Mouse (Mus musculus) kidney, embryonic 15.5 days (tissue): ENCODE measurements around the gene Cul7. TPM values are rescaled to one million over a fixed set of nuclear protein-coding genes. Genes with fewer than 3 reads are reported as not detected.
A peak's percentile ranks its signal among the peaks of the same experiment; 100 is the strongest.

Experiments
- ATAC-seq: fragments of 200-750 bp; cut with Nextera tagmentation; replicated peaks from 2 replicates; pipeline ENCODE4 v1.8.0; 2017; ENCODE audit warnings: moderate TSS enrichment; ENCODE audit not compliant: low FRiP score
- H3K27ac ChIP-seq: fragments of 300-500 bp; sonication (generic); 2 replicates; pipeline ENCODE4 v1.5.1; 2015; ENCODE audit warnings: mild to moderate bottlenecking, inconsistent platforms
- H3K27me3 ChIP-seq: fragments of 300-500 bp; sonication (generic); 2 replicates; pipeline ENCODE4 v1.6.1; 2015; ENCODE audit warnings: inconsistent platforms
- H3K36me3 ChIP-seq: fragments of 300-500 bp; sonication (generic); 2 replicates; pipeline ENCODE4 v1.6.1; 2015; ENCODE audit warnings: inconsistent platforms
- H3K4me1 ChIP-seq: fragments of 300-500 bp; sonication (generic); 2 replicates; pipeline ENCODE4 v1.6.1; 2015; ENCODE audit warnings: inconsistent platforms
- H3K4me2 ChIP-seq: fragments of 300-500 bp; sonication (generic); 2 replicates; pipeline ENCODE4 v1.6.1; 2015; ENCODE audit warnings: moderate library complexity, mild to moderate bottlenecking, inconsistent platforms
- H3K4me3 ChIP-seq: fragments of 300-500 bp; sonication (generic); replicated peaks from 2 replicates; pipeline ENCODE4 v1.5.1; 2015; ENCODE audit warnings: mild to moderate bottlenecking, inconsistent platforms
- H3K9ac ChIP-seq: fragments of 300-500 bp; sonication (generic); 2 replicates; pipeline ENCODE4 v1.6.1; 2015; ENCODE audit warnings: mild to moderate bottlenecking, inconsistent platforms
- H3K9me3 ChIP-seq: fragments of 300-500 bp; sonication (generic); replicated peaks from 2 replicates; pipeline ENCODE4 v1.6.1; 2016; ENCODE audit warnings: inconsistent platforms
- WGBS: fragments of 180-500 bp; shearing (Covaris S2); methylation state at CpG from one replicate; pipeline ENCODE4 v1.1.7; 2015; ENCODE audit warnings: mixed read lengths; 5-methylcytosine and 5-hydroxymethylcytosine counted together
- polyA plus RNA-seq: library from polyadenylated mRNA; unstranded; fragments of >200 nt; fragmentation: Nextera tagmentation; extraction: Ambion mirVana; gene quantifications from 2 replicates; pipeline ENCODE4 v1.2.1, GENCODE M21; 2015

Cul7 gene
- polyA plus RNA-seq, 1 experiment from 2014 or later = 59.2 TPM

- peak overlapping the region; percentile 80 for H3K9ac ChIP-seq
- no peaks in the 10 kb centered on the region for H3K9me3 ChIP-seq
- WGBS = 63% methylated on average over 17 of the region's 17 CpGs
- H3K36me3 ChIP-seq = peaks cover 49% of the 10 kb centered on the region
- no peaks in the 10 kb centered on the region for H3K27me3 ChIP-seq
- no peak for ATAC-seq
- H3K27ac ChIP-seq = peak overlapping the region; percentile 98
- H3K4me3 ChIP-seq = peak overlapping the region; percentile 74
- H3K4me2 ChIP-seq = peak overlapping the region; percentile 80
- peaks cover 55% of the 10 kb centered on the region for H3K4me1 ChIP-seq
Measured at GRCm38 (mm10) chr17:46651292-46651691, 1.2 kb downstream of the Cul7 start.

- H3K36me3 ChIP-seq = peaks cover 55% of the 10 kb centered on the region
- H3K4me3 ChIP-seq = peak overlapping the region; percentile 74
- peaks cover 56% of the 10 kb centered on the region for H3K4me1 ChIP-seq
- no peaks in the 10 kb centered on the region for H3K27me3 ChIP-seq
- H3K4me2 ChIP-seq = peak overlapping the region; percentile 80
- no peak for ATAC-seq
- H3K9me3 ChIP-seq = no peaks in the 10 kb centered on the region
- 57% methylated on average over 20 of the region's 20 CpGs for WGBS
- H3K27ac ChIP-seq = peak overlapping the region; percentile 98; the same call in 1 of the 2 replicates
- H3K9ac ChIP-seq = peak overlapping the region; percentile 80
Measured at GRCm38 (mm10) chr17:46651755-46652547, 1.8 kb downstream of the Cul7 start.

- no peak for ATAC-seq
- Histone ChIP-seq H3K27me3 (no peaks in the 10 kb centered on the region), H3K9ac (no peak overlapping the region), H3K4me3 (no peak overlapping the region), H3K4me2 (no peak overlapping the region), H3K27ac (peak overlapping the region; percentile 60), H3K4me1 (peaks cover 41% of the 10 kb centered on the region), H3K9me3 (no peaks in the 10 kb centered on the region), H3K36me3 (peaks cover 84% of the 10 kb centered on the region)
- WGBS = 60% methylated on average over 6 of the region's 6 CpGs
Measured at GRCm38 (mm10) chr17:46656054-46656453, 5.9 kb downstream of the Cul7 start.

- Histone ChIP-seq H3K9me3 (no peaks in the 10 kb centered on the region), H3K36me3 (peaks cover 99% of the 10 kb centered on the region), H3K4me1 (peaks cover 6% of the 10 kb centered on the region), H3K27ac (no peak overlapping the region), H3K4me3 (no peak overlapping the region), H3K27me3 (no peaks in the 10 kb centered on the region), H3K4me2 (no peak overlapping the region), H3K9ac (no peak overlapping the region)
- no peak for ATAC-seq
- WGBS = 95% methylated on average over 9 of the region's 9 CpGs
Measured at GRCm38 (mm10) chr17:46661351-46661750, 11.2 kb downstream of the Cul7 start.

GRCm38 (mm10) chr17:46661981-46662380 is 11.8 kb downstream of the Cul7 start:
- 80% methylated on average over 12 of the region's 12 CpGs for WGBS
- ATAC-seq = no peak

GRCm38 (mm10) chr17:46662730-46663129 is 12.6 kb downstream of the Cul7 start:
- Histone ChIP-seq H3K9me3 (no peaks in the 10 kb centered on the region), H3K27me3 (no peaks in the 10 kb centered on the region), H3K36me3 (peaks cover 98% of the 10 kb centered on the region), H3K4me2 (no peak overlapping the region), H3K4me1 (no peaks in the 10 kb centered on the region), H3K27ac (no peak overlapping the region), H3K4me3 (no peak overlapping the region), H3K9ac (no peak overlapping the region)
- 74% methylated on average over 5 of the region's 5 CpGs for WGBS
- ATAC-seq = no peak

More at GRCm38 (mm10) chr17:46661981-46662380, 11.8 kb downstream of the Cul7 start:
- H3K4me2 ChIP-seq = no peak overlapping the region
- H3K9ac ChIP-seq = no peak overlapping the region
- H3K36me3 ChIP-seq = peaks cover 99% of the 10 kb centered on the region
- H3K27me3 ChIP-seq = no peaks in the 10 kb centered on the region
- no peak overlapping the region for H3K4me3 ChIP-seq
- no peak overlapping the region for H3K27ac ChIP-seq
- H3K9me3 ChIP-seq = no peaks in the 10 kb centered on the region
- peaks cover under 1% of the 10 kb centered on the region; the same call in 1 of the 2 replicates for H3K4me1 ChIP-seq

- H3K4me3 ChIP-seq = no peak overlapping the region
- peaks cover 93% of the 10 kb centered on the region for H3K36me3 ChIP-seq
- ATAC-seq = no peak
- no peaks in the 10 kb centered on the region for H3K9me3 ChIP-seq
- no peaks in the 10 kb centered on the region for H3K27me3 ChIP-seq
- H3K9ac ChIP-seq = no peak overlapping the region
- no peak overlapping the region for H3K4me2 ChIP-seq
- H3K4me1 ChIP-seq = peaks cover 3% of the 10 kb centered on the region; the same call in 1 of the 2 replicates
- WGBS = 88% methylated on average over 16 of the region's 16 CpGs
- H3K27ac ChIP-seq = no peak overlapping the region
Measured at GRCm38 (mm10) chr17:46667712-46668111, 17.6 kb downstream of the Cul7 start.

- no peak overlapping the region for H3K27ac ChIP-seq
- H3K4me2 ChIP-seq = no peak overlapping the region
- WGBS = 96% methylated on average over 10 of the region's 10 CpGs
Measured at GRCm38 (mm10) chr17:46669911-46670310, 19.8 kb downstream of the Cul7 start.

GRCm38 (mm10) chr17:46673850-46674529 is 23.9 kb downstream of the Cul7 start, which contains the start of gene Rrp36:
Rrp36 (minus strand) TSS chr17:46674352.
- peak; percentile 93 for ATAC-seq
- under 1% methylated on average over 43 of the region's 43 CpGs for WGBS
- H3K4me2 ChIP-seq = peak within 1 kb of the TSS; percentile 61
- H3K4me3 ChIP-seq = peak within 1 kb of the TSS; percentile 85
- H3K9me3 ChIP-seq = no peaks in the 10 kb centered on the region
- H3K27me3 ChIP-seq = no peaks in the 10 kb centered on the region
- peaks cover 72% of the 10 kb centered on the region for H3K36me3 ChIP-seq
- H3K4me1 ChIP-seq = peaks cover 38% of the 10 kb centered on the region
- H3K27ac ChIP-seq = peak within 1 kb of the TSS; percentile 93
- H3K9ac ChIP-seq = peak within 1 kb of the TSS; percentile 76

More at GRCm38 (mm10) chr17:46669911-46670310, 19.8 kb downstream of the Cul7 start:
- no peak for ATAC-seq
- H3K36me3 ChIP-seq = peaks cover 76% of the 10 kb centered on the region
- no peak overlapping the region for H3K4me3 ChIP-seq
- H3K9me3 ChIP-seq = no peaks in the 10 kb centered on the region
- H3K9ac ChIP-seq = no peak overlapping the region
- H3K27me3 ChIP-seq = no peaks in the 10 kb centered on the region
- H3K4me1 ChIP-seq = peaks cover 19% of the 10 kb centered on the region

- Histone ChIP-seq H3K27ac (peak overlapping the region; percentile 93), H3K27me3 (no peaks in the 10 kb centered on the region)
Measured at GRCm38 (mm10) chr17:46674530-46675283, 24.6 kb downstream of the Cul7 start.

GRCm38 (mm10) chr17:46678416-46678815 is 28.3 kb downstream of the Cul7 start, which contains the start of gene Mea1:
Mea1 (plus strand) TSS chr17:46678793.
- Histone ChIP-seq H3K36me3 (peaks cover 47% of the 10 kb centered on the region), H3K4me1 (peaks cover 48% of the 10 kb centered on the region), H3K9me3 (no peaks in the 10 kb centered on the region), H3K27ac (peak within 1 kb of the TSS; percentile 97), H3K27me3 (no peaks in the 10 kb centered on the region), H3K9ac (peak within 1 kb of the TSS; percentile 86), H3K4me3 (peak within 1 kb of the TSS; percentile 95), H3K4me2 (peak within 1 kb of the TSS; percentile 89)
- ATAC-seq = no peak
- WGBS = 68% methylated on average over 8 of the region's 9 CpGs

More at GRCm38 (mm10) chr17:46674530-46675283, 24.6 kb downstream of the Cul7 start:
- Histone ChIP-seq H3K4me3 (peak overlapping the region; percentile 85), H3K9me3 (no peaks in the 10 kb centered on the region), H3K4me1 (peaks cover 45% of the 10 kb centered on the region), H3K9ac (peak overlapping the region; percentile 76), H3K36me3 (peaks cover 65% of the 10 kb centered on the region), H3K4me2 (peak overlapping the region; percentile 61)
- WGBS = 20% methylated on average over 15 of the region's 15 CpGs
- peak; percentile 60 for ATAC-seq
